Comparison of ENCODE assay signal across 8 mouse cellular contexts in the genomic region with DNA sequence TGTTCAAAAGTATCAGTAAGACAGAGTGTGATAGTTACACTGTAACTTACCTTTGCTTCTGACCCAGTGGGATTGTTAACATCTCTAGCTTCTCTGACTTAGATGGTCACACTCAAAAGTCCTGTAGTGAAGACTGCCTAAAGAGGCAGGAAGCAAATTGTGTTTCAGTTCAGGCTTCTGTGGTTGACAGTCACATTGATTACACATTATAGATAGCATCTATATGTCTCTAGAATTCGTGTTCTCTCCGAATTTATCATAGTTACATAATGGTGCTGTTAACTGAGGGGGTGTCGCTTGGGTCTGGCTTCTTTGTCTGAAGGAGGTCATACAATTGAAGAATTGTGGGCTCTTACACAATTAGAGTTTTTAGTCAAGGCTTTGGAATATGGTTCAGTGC. TPM values are rescaled to one million over a fixed set of nuclear protein-coding genes. Genes with fewer than 3 reads are reported as not detected.
DNase-seq lines count a peak whose midpoint lies in the region; ATAC-seq and TF ChIP-seq lines count a peak whose summit lies in the region.

No protein-coding gene starts in this region.

- WGBS in embryonic facial prominence, embryonic 14.5 days = 50% methylated on average over 3 of the region's 3 CpGs
- 27% methylated on average over 3 of the region's 3 CpGs for WGBS in intestine, postnatal 0 days
- WGBS in neural tube, embryonic 12.5 days = 48% methylated on average over 3 of the region's 3 CpGs
- 30% methylated on average over 3 of the region's 3 CpGs for WGBS in kidney, adult 2 months

- no peak for DNase-seq in layer of hippocampus, adult 2 months (ENCODE audit: low spot score in 2 of 2)
- DNase-seq in layer of hippocampus, postnatal 25 days (ENCODE audit: extremely low spot score in 1 of 2, low spot score in 1 of 2) = no peak
- no peak for DNase-seq in embryonic facial prominence, embryonic 14.5 days (ENCODE audit: low spot score)
- DNase-seq in urinary bladder, postnatal 10 days (ENCODE audit: low spot score) = no peak
- DNase-seq in embryo, embryonic 11 days = no peak
- no peak for DNase-seq in kidney, adult 2 months

- H3K4me1 ChIP-seq in embryonic facial prominence, embryonic 14.5 days (ENCODE audit: control insufficient read depth, insufficient read depth, low read length) = peaks cover 15% of the 10 kb centered on the region
- no peaks in the 10 kb centered on the region for H3K4me1 ChIP-seq in intestine, postnatal 0 days (replicated peaks; ENCODE audit: control insufficient read depth, insufficient read depth, low read length)
- peaks cover 22% of the 10 kb centered on the region for H3K4me1 ChIP-seq in neural tube, embryonic 12.5 days
- H3K4me1 ChIP-seq in kidney, adult 2 months (ENCODE audit: control insufficient read depth, insufficient read depth, low read length) = peaks cover 16% of the 10 kb centered on the region

- no peak for TF ChIP-seq POLR2A in kidney, adult 2 months (IDR thresholded peaks at IDR 0.05; ENCODE audit: low read depth, low read length)

- peak overlapping the region; percentile 99 for H3K9ac ChIP-seq in embryonic facial prominence, embryonic 14.5 days (ENCODE audit: low read depth, low read length)
- 0 out of 2 replicates have a peak overlapping the region, but pooled peaks have one; percentile 17 for H3K9ac ChIP-seq in intestine, postnatal 0 days (ENCODE audit: low read depth, low read length)
- H3K9ac ChIP-seq in neural tube, embryonic 12.5 days = peak overlapping the region; percentile 98; the same call in 1 of the 2 replicates

- H3K36me3 ChIP-seq in embryonic facial prominence, embryonic 14.5 days (ENCODE audit: control insufficient read depth, insufficient read depth, low read length) = peaks cover 27% of the 10 kb centered on the region
- H3K36me3 ChIP-seq in intestine, postnatal 0 days (ENCODE audit: control insufficient read depth, insufficient read depth) = peaks cover 10% of the 10 kb centered on the region; the same call in 1 of the 2 replicates
- H3K36me3 ChIP-seq in neural tube, embryonic 12.5 days = peaks cover 17% of the 10 kb centered on the region; the same call in 1 of the 2 replicates
- H3K36me3 ChIP-seq in kidney, adult 2 months (ENCODE audit: control insufficient read depth, insufficient read depth, low read length) = no peaks in the 10 kb centered on the region; the same call in 1 of the 2 replicates

- H3K27me3 ChIP-seq in embryonic facial prominence, embryonic 14.5 days (replicated peaks; ENCODE audit: control insufficient read depth, insufficient read depth, low read length) = no peaks in the 10 kb centered on the region
- no peaks in the 10 kb centered on the region for H3K27me3 ChIP-seq in intestine, postnatal 0 days (replicated peaks; ENCODE audit: control insufficient read depth, insufficient read depth, low read length)
- H3K27me3 ChIP-seq in neural tube, embryonic 12.5 days (replicated peaks) = no peaks in the 10 kb centered on the region
- no peaks in the 10 kb centered on the region for H3K27me3 ChIP-seq in kidney, adult 2 months (replicated peaks; ENCODE audit: control insufficient read depth, insufficient read depth, low read length)

- peak overlapping the region; percentile 74 for H3K4me2 ChIP-seq in embryonic facial prominence, embryonic 14.5 days (ENCODE audit: low read depth, low read length)
- peak overlapping the region; percentile 70 for H3K4me2 ChIP-seq in intestine, postnatal 0 days (replicated peaks; ENCODE audit: low read depth)
- H3K4me2 ChIP-seq in neural tube, embryonic 12.5 days (replicated peaks) = peak overlapping the region; percentile 71

- no peak for TF ChIP-seq CTCF in layer of hippocampus, adult 2 months (conservative IDR thresholded peaks at IDR 0.05)
- TF ChIP-seq CTCF in intestine, postnatal 0 days (IDR thresholded peaks at IDR 0.05; ENCODE audit: low read depth) = no peak
- no peak for TF ChIP-seq CTCF in kidney, adult 2 months (conservative IDR thresholded peaks at IDR 0.05; ENCODE audit: insufficient read depth, insufficient read length, low read depth, low read length)

- no peaks in the 10 kb centered on the region for H3K9me3 ChIP-seq in embryonic facial prominence, embryonic 14.5 days (ENCODE audit: control insufficient read depth, low read length)
- no peaks in the 10 kb centered on the region for H3K9me3 ChIP-seq in intestine, postnatal 0 days (ENCODE audit: control insufficient read depth)
- H3K9me3 ChIP-seq in neural tube, embryonic 12.5 days = no peaks in the 10 kb centered on the region

- H3K4me3 ChIP-seq in layer of hippocampus, adult 2 months = peak overlapping the region; percentile 100
- peak overlapping the region; percentile 88 for H3K4me3 ChIP-seq in embryonic facial prominence, embryonic 14.5 days (ENCODE audit: low read depth, low read length)
- peak overlapping the region; percentile 99 for H3K4me3 ChIP-seq in intestine, postnatal 0 days (ENCODE audit: low read depth, low read length)
- peak overlapping the region; percentile 97 for H3K4me3 ChIP-seq in neural tube, embryonic 12.5 days
- H3K4me3 ChIP-seq in kidney, adult 2 months (ENCODE audit: insufficient read depth, low read depth, low read length) = no peak overlapping the region

- H3K27ac ChIP-seq in layer of hippocampus, adult 2 months = peak overlapping the region; percentile 15; the same call in 1 of the 2 replicates
- H3K27ac ChIP-seq in embryonic facial prominence, embryonic 14.5 days (replicated peaks; ENCODE audit: low read depth, low read length) = no peak overlapping the region
- H3K27ac ChIP-seq in intestine, postnatal 0 days (ENCODE audit: low read depth, low read length) = no peak overlapping the region
- no peak overlapping the region for H3K27ac ChIP-seq in neural tube, embryonic 12.5 days
- no peak overlapping the region for H3K27ac ChIP-seq in kidney, adult 2 months (ENCODE audit: insufficient read depth, low read depth, low read length)

- no peak for ATAC-seq in embryonic facial prominence, embryonic 14.5 days (ENCODE audit: low read depth)
- no peak for ATAC-seq in intestine, postnatal 0 days
- ATAC-seq in neural tube, embryonic 12.5 days (ENCODE audit: low FRiP score, low read depth) = no peak

RNA-seq across cellular contexts. Expression of a gene that starts 1.5 kb away (rescaled TPM):
- total RNA-seq in layer of hippocampus, adult 2 months (2021) = 1 to 10 TPM; 5.3 TPM
- 1 to 10 TPM; 3.4 to 5.9 TPM for total RNA-seq in layer of hippocampus, postnatal 25 days (2021)
- 1.7 and 2.1 TPM in 2 replicates for polyA plus RNA-seq in embryonic facial prominence, embryonic 14.5 days (2014; fragmentation: Nextera tagmentation; extraction: Ambion mirVana)
- 1.3 and 1.6 TPM in 2 replicates for polyA plus RNA-seq in intestine, postnatal 0 days (2015; fragmentation: Nextera tagmentation; extraction: Ambion mirVana)
- polyA plus RNA-seq in neural tube, embryonic 12.5 days (2016; fragmentation: Nextera tagmentation; extraction: Ambion mirVana) = 4.1 and 4.5 TPM in 2 replicates
- 1.0 and 1.7 TPM in 2 replicates for polyA plus RNA-seq in kidney, adult 2 months (2012; rRNA removed)

RNA-seq across cellular contexts. Expression of a gene that starts 1.5 kb away (rescaled TPM):
- total RNA-seq in layer of hippocampus, adult 2 months (2021) = 100 to 1,000 TPM; 170 to 193 TPM
- 100 to 1,000 TPM; 182 to 206 TPM for total RNA-seq in layer of hippocampus, postnatal 25 days (2021)
- polyA plus RNA-seq in embryonic facial prominence, embryonic 14.5 days (2014; fragmentation: Nextera tagmentation; extraction: Ambion mirVana) = 572 and 576 TPM in 2 replicates
- 325 and 353 TPM in 2 replicates for polyA plus RNA-seq in intestine, postnatal 0 days (2015; fragmentation: Nextera tagmentation; extraction: Ambion mirVana)
- 497 and 518 TPM in 2 replicates for polyA plus RNA-seq in neural tube, embryonic 12.5 days (2016; fragmentation: Nextera tagmentation; extraction: Ambion mirVana)
- polyA plus RNA-seq in kidney, adult 2 months (2012; rRNA removed) = 239 and 531 TPM in 2 replicates

RNA-seq across cellular contexts. Expression of a gene that starts 28.1 kb away (rescaled TPM):
- under 1 TPM; 0.46 to 0.69 TPM for total RNA-seq in layer of hippocampus, adult 2 months (2021)
- total RNA-seq in layer of hippocampus, postnatal 25 days (2021) = under 1 TPM; 0.42 to 0.92 TPM
- polyA plus RNA-seq in embryonic facial prominence, embryonic 14.5 days (2014; fragmentation: Nextera tagmentation; extraction: Ambion mirVana) = 0.04 and 0.07 TPM in 2 replicates
- polyA plus RNA-seq in intestine, postnatal 0 days (2015; fragmentation: Nextera tagmentation; extraction: Ambion mirVana) = 0.01 and 0.05 TPM in 2 replicates
- polyA plus RNA-seq in neural tube, embryonic 12.5 days (2016; fragmentation: Nextera tagmentation; extraction: Ambion mirVana) = not detected in 2 replicates
- polyA plus RNA-seq in kidney, adult 2 months (2012; rRNA removed) = not detected in 2 replicates

RNA-seq across cellular contexts. Expression of a gene that starts 29.0 kb away (rescaled TPM):
- not detected for total RNA-seq in layer of hippocampus, adult 2 months (2021)
- total RNA-seq in layer of hippocampus, postnatal 25 days (2021) = not detected
- polyA plus RNA-seq in embryonic facial prominence, embryonic 14.5 days (2014; fragmentation: Nextera tagmentation; extraction: Ambion mirVana) = 19.6 and 19.7 TPM in 2 replicates
- 1.9 and 2.6 TPM in 2 replicates for polyA plus RNA-seq in intestine, postnatal 0 days (2015; fragmentation: Nextera tagmentation; extraction: Ambion mirVana)
- 2.4 and 2.5 TPM in 2 replicates for polyA plus RNA-seq in neural tube, embryonic 12.5 days (2016; fragmentation: Nextera tagmentation; extraction: Ambion mirVana)
- polyA plus RNA-seq in kidney, adult 2 months (2012; rRNA removed) = 17.2 and 17.8 TPM in 2 replicates

RNA-seq across cellular contexts. Expression of a gene that starts 33.9 kb away (rescaled TPM):
- 100 to 1,000 TPM; 146 to 155 TPM for total RNA-seq in layer of hippocampus, adult 2 months (2021)
- 100 to 1,000 TPM; 159 to 194 TPM for total RNA-seq in layer of hippocampus, postnatal 25 days (2021)
- polyA plus RNA-seq in embryonic facial prominence, embryonic 14.5 days (2014; fragmentation: Nextera tagmentation; extraction: Ambion mirVana) = 639 and 673 TPM in 2 replicates
- polyA plus RNA-seq in intestine, postnatal 0 days (2015; fragmentation: Nextera tagmentation; extraction: Ambion mirVana) = 608 and 648 TPM in 2 replicates
- polyA plus RNA-seq in neural tube, embryonic 12.5 days (2016; fragmentation: Nextera tagmentation; extraction: Ambion mirVana) = 470 and 490 TPM in 2 replicates
- 392 and 400 TPM in 2 replicates for polyA plus RNA-seq in kidney, adult 2 months (2012; rRNA removed)

Comparison
In these comparisons a context has a peak if more than half of its experiments do, and no peak if none do; other contexts are left out.
1. H3K9ac ChIP-seq: peak in every context shown above with its lines; median percentile 99 in embryonic facial prominence, embryonic 14.5 days; 98 in neural tube, embryonic 12.5 days; 17 in intestine, postnatal 0 days.